Mouse (Mus musculus) forebrain, embryonic 14.5 days (tissue): Measurements from ENCODE around the gene Tph2. TPM values are rescaled to one million over a fixed set of nuclear protein-coding genes. Genes with fewer than 3 reads are reported as not detected.

Source experiments
- ATAC-seq: fragments of 200-750 bp; cut with Nextera tagmentation; 2 replicates; pipeline ENCODE4 v1.8.0; 2017; ENCODE audit warnings: mild to moderate bottlenecking, moderate library complexity
- DNase-seq: peaks from one replicate; pipeline ENCODE4 v3.0.0-alpha.2; 2015; ENCODE audit warnings: low spot score
- H3K27ac ChIP-seq: fragments of 300-500 bp; sonication (generic); 2 replicates; pipeline ENCODE4 v1.5.1; 2014; ENCODE audit warnings: low read depth, mild to moderate bottlenecking, control low read depth, low read length, moderate library complexity
- H3K27me3 ChIP-seq: fragments of 300-500 bp; sonication (generic); replicated peaks from 2 replicates; pipeline ENCODE4 v1.6.1; 2014; ENCODE audit warnings: low read length, control low read depth, mixed read lengths; ENCODE audit not compliant: control insufficient read depth, insufficient read depth
- H3K36me3 ChIP-seq: fragments of 300-500 bp; sonication (generic); 2 replicates; pipeline ENCODE4 v1.6.1; 2014; ENCODE audit warnings: low read length, control low read depth; ENCODE audit not compliant: control insufficient read depth, insufficient read depth
- H3K4me1 ChIP-seq: fragments of 300-500 bp; sonication (generic); 2 replicates; pipeline ENCODE4 v1.6.1; 2014; ENCODE audit warnings: antibody characterized with exemption, low read length, control low read depth; ENCODE audit not compliant: control insufficient read depth, insufficient read depth
- H3K4me2 ChIP-seq: fragments of 300-500 bp; sonication (generic); 2 replicates; pipeline ENCODE4 v1.6.1; 2014; ENCODE audit warnings: mild to moderate bottlenecking, control low read depth, low read length
- H3K4me3 ChIP-seq: fragments of 300-500 bp; sonication (generic); 2 replicates; pipeline ENCODE4 v1.5.1; 2014; ENCODE audit warnings: low read depth, low read length, control low read depth
- H3K9ac ChIP-seq: fragments of 300-500 bp; sonication (generic); 2 replicates; pipeline ENCODE4 v1.6.1; 2014; ENCODE audit warnings: mild to moderate bottlenecking, low read length, control low read depth, moderate library complexity
- H3K9me3 ChIP-seq: fragments of 300-500 bp; sonication (generic); replicated peaks from 2 replicates; pipeline ENCODE4 v1.6.1; 2016; ENCODE audit warnings: low read length, control low read depth, mixed read lengths; ENCODE audit not compliant: control insufficient read depth
- WGBS: fragments of 180-500 bp; shearing (Covaris S2); extraction: QIAGEN DNeasy Blood & Tissue Kit; methylation state at CpG from one replicate; pipeline ENCODE4 v1.1.7; 2014; 5-methylcytosine and 5-hydroxymethylcytosine counted together
- polyA plus RNA-seq: library from polyadenylated mRNA; unstranded; fragments of >200 nt; fragmentation: Nextera tagmentation; extraction: Ambion mirVana; gene quantifications from 2 replicates; pipeline ENCODE4 v1.2.1, GENCODE M21; 2014

The Tph2 gene
- polyA plus RNA-seq, 1 experiment from 2014 or later: 0.19 TPM

DNA sequence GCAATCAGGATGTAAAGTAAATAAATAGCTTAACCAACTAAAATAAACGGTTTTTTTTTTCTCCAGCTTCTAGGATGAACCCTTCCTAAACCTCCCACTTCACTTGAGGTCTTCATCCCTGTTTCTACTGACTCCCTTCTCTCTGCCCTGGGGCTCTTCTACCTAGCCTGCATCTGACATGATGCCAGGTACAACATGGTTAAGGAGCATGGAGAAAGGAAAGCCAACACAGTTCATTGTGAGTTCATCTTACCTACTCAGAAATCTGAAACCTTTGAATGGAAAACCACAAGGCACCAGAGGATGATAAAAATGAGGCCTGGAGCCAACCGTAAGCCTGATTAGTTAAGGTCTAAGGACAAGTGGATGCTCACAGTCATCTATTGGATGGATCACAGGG, 123.3 kb downstream of the Tph2 start:
- Histone ChIP-seq H3K4me2 (no peak overlapping the region), H3K9ac (no peak overlapping the region), H3K4me3 (no peak overlapping the region), H3K27ac (no peak overlapping the region), H3K27me3 (no peaks in the 10 kb centered on the region), H3K9me3 (no peaks in the 10 kb centered on the region), H3K4me1 (no peaks in the 10 kb centered on the region), H3K36me3 (no peaks in the 10 kb centered on the region)
- WGBS: 81% methylated on average over 2 of the region's 2 CpGs
- DNase-seq: no peak
- no peak for ATAC-seq

DNA sequence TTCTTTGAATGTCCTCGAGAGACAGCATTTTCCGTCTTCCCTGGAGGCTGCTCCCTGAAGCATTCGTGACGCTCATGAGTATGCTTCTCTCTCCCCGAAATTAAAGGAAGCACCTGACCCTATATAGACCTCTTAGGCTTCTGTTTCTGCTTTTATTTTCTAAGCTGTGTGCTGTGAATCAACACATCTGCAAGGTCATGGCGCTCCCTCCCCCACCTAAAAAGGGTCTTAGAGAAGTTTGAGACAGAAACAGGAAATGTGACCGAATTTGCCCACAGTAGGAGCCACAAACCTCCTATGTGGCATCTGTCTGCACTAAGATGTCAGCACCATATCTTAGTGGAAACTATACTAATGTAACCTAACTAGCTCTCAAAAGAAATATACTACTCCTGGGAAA, 124.1 kb downstream of the Tph2 start:
- no peaks in the 10 kb centered on the region for H3K27me3 ChIP-seq
- WGBS: 88% methylated on average over 7 of the region's 7 CpGs

DNA sequence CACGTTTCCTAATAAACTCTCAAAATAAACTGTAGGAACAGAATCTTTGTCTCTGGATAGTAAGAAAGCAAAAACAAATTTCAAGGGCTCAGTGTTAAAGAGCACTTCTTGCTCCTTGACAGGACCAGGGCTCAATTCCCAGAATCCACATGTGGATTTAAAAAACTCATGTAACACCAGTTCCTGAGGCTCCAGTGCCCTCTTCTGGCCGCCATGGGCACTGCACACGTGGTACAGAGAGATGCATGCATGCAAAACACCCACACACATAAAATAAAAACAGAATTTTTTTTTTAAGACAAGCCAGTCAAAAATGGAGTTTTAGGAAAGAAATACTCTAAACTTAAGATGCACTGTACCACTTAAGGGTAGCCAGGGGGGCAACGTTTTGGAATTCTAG, 133.2 kb downstream of the Tph2 start:
- no peak overlapping the region for H3K4me2 ChIP-seq
- ATAC-seq (no peak), DNase-seq (no peak)
- no peaks in the 10 kb centered on the region for H3K36me3 ChIP-seq
- WGBS: 53% methylated on average over 4 of the region's 4 CpGs
- no peaks in the 10 kb centered on the region for H3K9me3 ChIP-seq
- no peak overlapping the region for H3K27ac ChIP-seq
- no peak overlapping the region for H3K4me3 ChIP-seq
- H3K4me1 ChIP-seq: no peaks in the 10 kb centered on the region
- H3K9ac ChIP-seq: no peak overlapping the region
- H3K27me3 ChIP-seq: no peaks in the 10 kb centered on the region

More for the DNA sequence above, 124.1 kb downstream of the Tph2 start:
- Histone ChIP-seq H3K27ac (no peak overlapping the region), H3K9me3 (no peaks in the 10 kb centered on the region), H3K4me2 (no peak overlapping the region), H3K9ac (no peak overlapping the region), H3K4me1 (no peaks in the 10 kb centered on the region), H3K4me3 (no peak overlapping the region), H3K36me3 (no peaks in the 10 kb centered on the region)
- ATAC-seq: no peak
- DNase-seq: no peak

DNA sequence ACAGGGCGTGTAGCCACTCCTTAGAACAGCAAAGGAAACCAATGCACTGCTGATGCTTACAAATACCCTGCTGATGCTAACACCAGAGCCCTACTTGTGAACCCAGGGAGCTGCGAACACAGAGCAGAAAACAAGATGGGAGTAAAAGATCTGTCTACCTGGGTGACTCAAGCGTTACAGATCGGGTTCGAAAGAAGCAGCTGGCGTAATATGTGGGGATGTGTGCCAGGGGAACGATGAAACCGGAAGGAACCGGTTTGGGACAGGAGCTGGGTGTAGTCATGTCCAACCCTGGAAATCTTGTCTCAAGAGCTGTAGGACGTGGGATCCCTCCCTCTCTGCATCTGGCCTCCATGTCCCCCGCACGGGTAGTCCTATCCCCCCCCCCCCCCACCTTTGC, 134.1 kb downstream of the Tph2 start:
- ATAC-seq (no peak), DNase-seq (no peak)
- WGBS: 84% methylated on average over 10 of the region's 12 CpGs
- Histone ChIP-seq H3K4me3 (no peak overlapping the region), H3K27ac (no peak overlapping the region), H3K4me2 (no peak overlapping the region), H3K9ac (no peak overlapping the region), H3K4me1 (no peaks in the 10 kb centered on the region), H3K36me3 (no peaks in the 10 kb centered on the region), H3K9me3 (no peaks in the 10 kb centered on the region), H3K27me3 (no peaks in the 10 kb centered on the region)

DNA sequence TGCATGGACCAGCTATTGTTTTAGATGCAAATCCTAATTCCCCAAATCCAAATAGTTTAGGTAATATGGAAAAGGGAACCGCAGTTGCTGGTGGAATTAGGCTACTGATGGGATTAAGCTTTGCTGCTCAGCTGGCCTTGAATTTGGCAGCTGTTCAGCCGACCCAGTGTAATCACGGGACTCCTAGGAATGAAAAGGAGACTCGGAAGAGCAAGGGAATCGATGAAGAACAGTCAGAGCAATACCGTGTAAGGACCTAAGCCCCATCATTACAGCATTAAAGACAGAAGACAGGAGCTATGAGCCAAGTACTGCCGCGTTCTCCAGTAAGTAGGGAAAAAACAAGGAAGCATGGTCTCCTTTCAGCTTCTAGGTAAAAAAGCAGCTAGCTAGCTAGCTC, 134.6 kb downstream of the Tph2 start:
- H3K4me3 ChIP-seq: no peak overlapping the region
- no peaks in the 10 kb centered on the region for H3K9me3 ChIP-seq
- ATAC-seq (no peak), DNase-seq (peak; percentile 38)
- WGBS: 35% methylated on average over 8 of the region's 8 CpGs
- H3K4me2 ChIP-seq: no peak overlapping the region
- no peaks in the 10 kb centered on the region for H3K27me3 ChIP-seq
- no peaks in the 10 kb centered on the region for H3K4me1 ChIP-seq
- H3K27ac ChIP-seq: no peak overlapping the region
- no peaks in the 10 kb centered on the region for H3K36me3 ChIP-seq
- H3K9ac ChIP-seq: no peak overlapping the region

DNA sequence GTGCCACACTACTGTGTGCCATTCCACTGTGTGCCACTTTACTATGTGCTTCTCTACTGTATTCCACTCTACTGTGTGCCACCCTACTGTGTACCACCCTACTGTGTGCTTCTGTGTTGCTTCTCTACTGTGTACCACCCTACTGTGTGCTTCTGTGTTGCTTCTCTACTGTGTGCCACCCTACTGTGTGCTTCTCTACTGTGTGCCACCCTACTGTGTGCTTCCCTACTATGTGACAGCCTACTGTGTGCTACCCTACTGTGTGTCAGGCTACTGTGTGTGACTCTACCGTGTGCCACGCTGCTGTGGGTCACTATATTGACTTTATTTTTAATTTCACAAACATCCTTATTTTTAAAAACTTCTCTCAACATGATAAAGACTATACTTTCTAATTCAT, 136.3 kb downstream of the Tph2 start:
- no peak for ATAC-seq
- Histone ChIP-seq H3K27me3 (no peaks in the 10 kb centered on the region), H3K4me2 (no peak overlapping the region), H3K27ac (no peak overlapping the region), H3K4me3 (no peak overlapping the region), H3K9ac (no peak overlapping the region), H3K9me3 (no peaks in the 10 kb centered on the region), H3K4me1 (no peaks in the 10 kb centered on the region), H3K36me3 (no peaks in the 10 kb centered on the region)
- DNase-seq: no peak
- WGBS: 96% methylated on average over 2 of the region's 2 CpGs

DNA sequence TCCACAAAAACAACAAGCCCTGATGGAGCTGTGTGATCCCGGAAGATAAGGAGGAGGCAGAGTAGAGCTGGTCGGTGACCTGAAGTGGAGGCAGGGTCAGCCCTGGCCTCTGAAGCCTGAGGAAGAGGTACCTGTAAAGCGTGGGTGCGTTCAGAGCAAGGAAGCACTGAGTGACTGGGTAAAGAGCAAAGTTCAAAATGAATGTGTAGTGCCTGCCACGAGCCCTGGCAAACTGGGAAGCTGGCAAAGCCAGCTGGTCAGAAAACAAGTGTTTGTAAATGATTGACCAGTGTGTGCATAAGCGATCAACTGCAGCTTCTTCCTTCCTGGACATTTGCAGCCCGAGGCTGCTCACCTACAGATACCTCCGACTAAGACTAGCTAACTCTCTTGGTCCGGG, 149.1 kb downstream of the Tph2 start:
- ATAC-seq: no peak
- WGBS: 90% methylated on average over 9 of the region's 9 CpGs

More for the DNA sequence above, 149.1 kb downstream of the Tph2 start:
- DNase-seq: no peak
- Histone ChIP-seq H3K4me3 (no peak overlapping the region), H3K9me3 (no peaks in the 10 kb centered on the region), H3K4me1 (no peaks in the 10 kb centered on the region), H3K27me3 (no peaks in the 10 kb centered on the region), H3K9ac (no peak overlapping the region), H3K27ac (no peak overlapping the region), H3K36me3 (no peaks in the 10 kb centered on the region), H3K4me2 (no peak overlapping the region)

Other genes with a start within 250 kb of the Tph2 start
- gene Tbc1d15, start 66.4 kb upstream of the Tph2 start, polyA plus RNA-seq: 51.0 and 55.5 TPM in 2 replicates
- 9.2 and 10.6 TPM in 2 replicates for gene Rab21, start 130.6 kb upstream of the Tph2 start, polyA plus RNA-seq
- 43.6 and 44.9 TPM in 2 replicates for gene Tmem19, start 177.5 kb upstream of the Tph2 start, polyA plus RNA-seq
- 17.9 and 23.5 TPM in 2 replicates for gene Thap2, start 199.4 kb upstream of the Tph2 start, polyA plus RNA-seq
- gene Zfc3h1, start 199.9 kb upstream of the Tph2 start, polyA plus RNA-seq: 16.8 and 18.6 TPM in 2 replicates